Mouse (Mus musculus) forebrain, embryonic 13.5 days (tissue): ENCODE results near the gene Rpia. TPM values are rescaled to one million over a fixed set of nuclear protein-coding genes. Genes with fewer than 3 reads are reported as not detected.

Source experiments
- polyA plus RNA-seq: library from polyadenylated mRNA; unstranded; fragments of >200 nt; fragmentation: Nextera tagmentation; extraction: Ambion mirVana; gene quantifications from 2 replicates; pipeline ENCODE4 v1.2.1, GENCODE M21; 2015

Gene Rpia
- polyA plus RNA-seq, 1 experiment from 2014 or later: 4.2 TPM

Other genes starting within 250 kb of the Rpia start
- 12.4 and 12.6 TPM in 2 replicates for gene Eif2ak3, start 52.3 kb upstream of the Rpia start, polyA plus RNA-seq
- not detected in 2 replicates for gene Tex37, start 126.7 kb upstream of the Rpia start, polyA plus RNA-seq
- gene Foxi3, start 164.3 kb upstream of the Rpia start, polyA plus RNA-seq: not detected in 2 replicates